Mouse (Mus musculus): ENCODE data around the gene Lrba.

- TF ChIP-seq CTCF (IDR thresholded peaks at IDR 0.05; ENCODE audit: low read depth) (no peak), EP300 (IDR thresholded peaks at IDR 0.05; ENCODE audit: low read depth) (no peak)
These were observed 411.5 kb downstream of the Lrba start for GRCm38 (mm10) chr3:86635940-86636339.

Measured in heart, postnatal 0 days (tissue).